Comparison of ENCODE assay signal across 9 mouse cellular contexts in genomic region chr13:69541776-69542175, GRCm38 (mm10). TPM values are rescaled to one million over a fixed set of nuclear protein-coding genes. Genes with fewer than 3 reads are reported as not detected.
DNase-seq lines count a peak whose midpoint lies in the region; ATAC-seq and TF ChIP-seq lines count a peak whose summit lies in the region.
"Had no signal": no experiment of that assay in that cellular context is flagged by ENCODE, and none has a peak within 500 bp of the region (broad histone marks: within the 10 kb centered on the region; RNA-seq: fewer than 3 reads in every experiment).

No protein-coding gene starts in this region.

- intact Hi-C loops in gastrocnemius, adult 2 months (cut with DNase I), result no loop called here

- no peaks in the 10 kb centered on the region for H3K36me3 ChIP-seq in limb, embryonic 14.5 days (ENCODE audit: control insufficient read depth, insufficient read depth, low read length)
- no peaks in the 10 kb centered on the region for H3K36me3 ChIP-seq in limb, embryonic 10.5 days
- no peaks in the 10 kb centered on the region for H3K36me3 ChIP-seq in heart, postnatal 0 days (replicated peaks; ENCODE audit: control insufficient read depth, insufficient read depth, low read length)
- no peaks in the 10 kb centered on the region for H3K36me3 ChIP-seq in stomach, embryonic 14.5 days (ENCODE audit: control insufficient read depth, insufficient read depth, low read length)
- H3K36me3 ChIP-seq in liver, embryonic 12.5 days, result no peaks in the 10 kb centered on the region
- H3K36me3 ChIP-seq: hindbrain, embryonic 12.5 days had no signal

- peak overlapping the region; percentile 60 for H3K4me3 ChIP-seq in gastrocnemius, adult 2 months
- H3K4me3 ChIP-seq in limb, embryonic 14.5 days (replicated peaks; ENCODE audit: low read length), result no peak overlapping the region
- H3K4me3 ChIP-seq in limb, embryonic 10.5 days, result no peak overlapping the region
- H3K4me3 ChIP-seq in heart, postnatal 0 days (ENCODE audit: low read depth, low read length), result no peak overlapping the region
- no peak overlapping the region for H3K4me3 ChIP-seq in stomach, embryonic 14.5 days (ENCODE audit: low read depth, low read length)
- no peak overlapping the region for H3K4me3 ChIP-seq in liver, embryonic 12.5 days
- H3K4me3 ChIP-seq: hindbrain, embryonic 12.5 days had no signal

- H3K27me3 ChIP-seq in limb, embryonic 14.5 days (ENCODE audit: control insufficient read depth, insufficient read depth, low read length), result no peaks in the 10 kb centered on the region
- H3K27me3 ChIP-seq in limb, embryonic 10.5 days (ENCODE audit: low read depth, poor library complexity, severe bottlenecking), result 0 out of 2 replicates have a peak, but pooled peaks cover 7% of the 10 kb centered on the region
- H3K27me3 ChIP-seq in heart, postnatal 0 days (ENCODE audit: control insufficient read depth, insufficient read depth, low read length), result no peaks in the 10 kb centered on the region
- H3K27me3 ChIP-seq in stomach, embryonic 14.5 days (ENCODE audit: control insufficient read depth, insufficient read depth, low read length), result no peaks in the 10 kb centered on the region
- peaks cover 18% of the 10 kb centered on the region for H3K27me3 ChIP-seq in liver, embryonic 12.5 days (replicated peaks)

- no peak overlapping the region for H3K4me2 ChIP-seq in limb, embryonic 14.5 days (replicated peaks; ENCODE audit: low read depth, low read length, severe bottlenecking)
- no peak overlapping the region for H3K4me2 ChIP-seq in heart, postnatal 0 days (ENCODE audit: low read depth, low read length)
- H3K4me2 ChIP-seq in stomach, embryonic 14.5 days (replicated peaks; ENCODE audit: low read depth, low read length), result no peak overlapping the region
- no peak overlapping the region for H3K4me2 ChIP-seq in liver, embryonic 12.5 days
- H3K4me2 ChIP-seq: hindbrain, embryonic 12.5 days had no signal

- no peak for TF ChIP-seq POLR2A in limb, embryonic 14.5 days (IDR thresholded peaks at IDR 0.05; ENCODE audit: borderline replicate concordance, extremely low read depth, insufficient read depth, insufficient read length)

- TF ChIP-seq CTCF in gastrocnemius, adult 2 months (IDR thresholded peaks at IDR 0.05), result no peak
- TF ChIP-seq CTCF in heart, postnatal 0 days (IDR thresholded peaks at IDR 0.05; ENCODE audit: low read depth), result no peak

- H3K9me3 ChIP-seq in limb, embryonic 14.5 days (ENCODE audit: control insufficient read depth, low read length), result no peaks in the 10 kb centered on the region
- H3K9me3 ChIP-seq in limb, embryonic 10.5 days (replicated peaks), result no peaks in the 10 kb centered on the region
- H3K9me3 ChIP-seq in heart, postnatal 0 days (replicated peaks; ENCODE audit: control insufficient read depth, low read length), result no peaks in the 10 kb centered on the region
- H3K9me3 ChIP-seq in stomach, embryonic 14.5 days (ENCODE audit: control insufficient read depth, low read depth, low read length), result no peaks in the 10 kb centered on the region
- no peaks in the 10 kb centered on the region for H3K9me3 ChIP-seq in liver, embryonic 12.5 days (replicated peaks)
- H3K9me3 ChIP-seq: hindbrain, embryonic 12.5 days had no signal

- WGBS in limb, embryonic 14.5 days, result 74% methylated on average over 10 of the region's 10 CpGs
- 79% methylated on average over 10 of the region's 10 CpGs for WGBS in limb, embryonic 10.5 days
- WGBS in heart, postnatal 0 days, result 48% methylated on average over 10 of the region's 10 CpGs
- 41% methylated on average over 10 of the region's 10 CpGs for WGBS in stomach, embryonic 14.5 days
- WGBS in liver, embryonic 12.5 days (ENCODE audit: insufficient replicate concordance), result 71% methylated on average over 10 of the region's 10 CpGs

- ATAC-seq in limb, embryonic 14.5 days (ENCODE audit: low FRiP score, low read depth), result no peak
- no peak for ATAC-seq in heart, postnatal 0 days (ENCODE audit: insufficient read depth, low read depth)
- ATAC-seq in stomach, embryonic 14.5 days (ENCODE audit: insufficient number of reproducible peaks, insufficient read depth, low FRiP score, low read depth), result no peak; the same call in 1 of the 2 replicates
- ATAC-seq in liver, embryonic 12.5 days, result no peak

- H3K4me1 ChIP-seq in limb, embryonic 14.5 days (ENCODE audit: control insufficient read depth, insufficient read depth, low read length), result peaks cover 26% of the 10 kb centered on the region
- H3K4me1 ChIP-seq in limb, embryonic 10.5 days, result peaks cover 46% of the 10 kb centered on the region
- H3K4me1 ChIP-seq in heart, postnatal 0 days (ENCODE audit: control insufficient read depth, insufficient read depth), result peaks cover 43% of the 10 kb centered on the region
- H3K4me1 ChIP-seq in stomach, embryonic 14.5 days (ENCODE audit: control insufficient read depth, insufficient read depth, low read length), result peaks cover 27% of the 10 kb centered on the region
- peaks cover 15% of the 10 kb centered on the region for H3K4me1 ChIP-seq in liver, embryonic 12.5 days

- TF ChIP-seq EP300 in heart, postnatal 0 days (IDR thresholded peaks at IDR 0.05; ENCODE audit: low read depth), result no peak

- peak overlapping the region; percentile 91 for H3K27ac ChIP-seq in gastrocnemius, adult 2 months
- no peak overlapping the region for H3K27ac ChIP-seq in limb, embryonic 14.5 days (replicated peaks; ENCODE audit: low read depth, low read length)
- no peak overlapping the region for H3K27ac ChIP-seq in limb, embryonic 10.5 days
- H3K27ac ChIP-seq in heart, postnatal 0 days (ENCODE audit: low read depth), result peak overlapping the region; percentile 92; the same call in 1 of the 2 replicates
- H3K27ac ChIP-seq in stomach, embryonic 14.5 days (ENCODE audit: low read length), result peak overlapping the region; percentile 67; the same call in 1 of the 2 replicates
- no peak overlapping the region for H3K27ac ChIP-seq in liver, embryonic 12.5 days
- H3K27ac ChIP-seq: hindbrain, embryonic 12.5 days had no signal

- DNase-seq in gastrocnemius, adult 2 months, result peak; percentile 48
- no peak for DNase-seq in gastrocnemius, postnatal 4 days (ENCODE audit: low spot score in 2 of 2)
- DNase-seq in limb, embryonic 14.5 days (ENCODE audit: low spot score), result peak; percentile 33
- no peak for DNase-seq in limb, embryonic 10.5 days (ENCODE audit: low spot score)
- DNase-seq in heart, postnatal 0 days (ENCODE audit: low spot score), result no peak
- DNase-seq in neural tube, embryonic 10.5 days (ENCODE audit: extremely low spot score, low spot score), result no peak

- no peak overlapping the region for H3K9ac ChIP-seq in limb, embryonic 14.5 days (ENCODE audit: low read depth, low read length, severe bottlenecking)
- H3K9ac ChIP-seq in heart, postnatal 0 days (replicated peaks; ENCODE audit: low read depth, low read length), result no peak overlapping the region
- H3K9ac ChIP-seq in stomach, embryonic 14.5 days (replicated peaks; ENCODE audit: low read depth, low read length), result no peak overlapping the region
- no peak overlapping the region for H3K9ac ChIP-seq in liver, embryonic 12.5 days
- H3K9ac ChIP-seq: hindbrain, embryonic 12.5 days had no signal

RNA-seq across cellular contexts. Expression of gene Tent4a, which starts 7.4 kb away (rescaled TPM):
- 1 to 10 TPM; 5.2 to 7.8 TPM for total RNA-seq in gastrocnemius, adult 2 months (2021)
- total RNA-seq in gastrocnemius, postnatal 4 days (2021), result 10 to 100 TPM; 19.0 to 21.9 TPM
- polyA plus RNA-seq in limb, embryonic 14.5 days (2012; rRNA removed), result 25.7 and 29.0 TPM in 2 replicates
- 8.7 and 9.9 TPM in 2 replicates for polyA plus RNA-seq in limb, embryonic 14.5 days (2014; fragmentation: Nextera tagmentation; extraction: Ambion mirVana)
- polyA plus RNA-seq in limb, embryonic 10.5 days (2016; fragmentation: Nextera tagmentation; extraction: Ambion mirVana), result 6.0 TPM in 2 replicates
- total RNA-seq in heart, postnatal 0 days (2014; rRNA removed; ENCODE audit: low replicate concordance), result 6.5 and 10.6 TPM in 2 replicates
- polyA plus RNA-seq in heart, postnatal 0 days (2015; fragmentation: Nextera tagmentation; extraction: Ambion mirVana), result 1.6 and 1.9 TPM in 2 replicates
- 7.9 and 8.8 TPM in 2 replicates for polyA plus RNA-seq in stomach, embryonic 14.5 days (2014; fragmentation: Nextera tagmentation; extraction: Ambion mirVana)
- 2.9 and 3.0 TPM in 2 replicates for polyA plus RNA-seq in liver, embryonic 12.5 days (2016; fragmentation: Nextera tagmentation; extraction: Ambion mirVana)

RNA-seq across cellular contexts. Expression of gene Nsun2, which starts 8.2 kb away (rescaled TPM):
- total RNA-seq in gastrocnemius, adult 2 months (2021), result 10 to 100 TPM; 45.4 to 51.9 TPM
- total RNA-seq in gastrocnemius, postnatal 4 days (2021), result 10 to 100 TPM; 49.5 to 50.7 TPM
- 102 and 106 TPM in 2 replicates for polyA plus RNA-seq in limb, embryonic 14.5 days (2012; rRNA removed)
- 130 and 134 TPM in 2 replicates for polyA plus RNA-seq in limb, embryonic 14.5 days (2014; fragmentation: Nextera tagmentation; extraction: Ambion mirVana)
- 172 and 198 TPM in 2 replicates for polyA plus RNA-seq in limb, embryonic 10.5 days (2016; fragmentation: Nextera tagmentation; extraction: Ambion mirVana)
- total RNA-seq in heart, postnatal 0 days (2014; rRNA removed; ENCODE audit: low replicate concordance), result 21.7 and 21.8 TPM in 2 replicates
- polyA plus RNA-seq in heart, postnatal 0 days (2015; fragmentation: Nextera tagmentation; extraction: Ambion mirVana), result 34.2 and 34.3 TPM in 2 replicates
- polyA plus RNA-seq in stomach, embryonic 14.5 days (2014; fragmentation: Nextera tagmentation; extraction: Ambion mirVana), result 110 and 116 TPM in 2 replicates
- 184 and 189 TPM in 2 replicates for polyA plus RNA-seq in liver, embryonic 12.5 days (2016; fragmentation: Nextera tagmentation; extraction: Ambion mirVana)

Comparison
In these comparisons a context has a peak if more than half of its experiments do, and no peak if none do; other contexts are left out.
1. DNase-seq: peak in gastrocnemius, adult 2 months (single experiment) and limb, embryonic 14.5 days (single experiment); none in gastrocnemius, postnatal 4 days (0 of 2), limb, embryonic 10.5 days (single experiment), heart, postnatal 0 days (single experiment) and neural tube, embryonic 10.5 days (single experiment).
2. H3K27ac ChIP-seq: peak in gastrocnemius, adult 2 months (single experiment), heart, postnatal 0 days (single experiment) and stomach, embryonic 14.5 days (single experiment); none in limb, embryonic 14.5 days (single experiment), limb, embryonic 10.5 days (single experiment) and liver, embryonic 12.5 days (single experiment).